Mouse (Mus musculus): ENCODE results near the gene Prpf3. TPM values are rescaled to one million over a fixed set of nuclear protein-coding genes. Genes with fewer than 3 reads are reported as not detected.
"Not testable (repeated sequence)": the region's sequence is repeated elsewhere in the genome, so short reads cannot be mapped to it uniquely, and the experiment has no call there.

The Prpf3 gene
- polyA plus RNA-seq, 2 experiments from 2014 or later = 49.1 to 56.5 TPM

GRCm38 (mm10) chr3:95879063-95879462, 23.4 kb upstream of the Prpf3 start:
- ATAC-seq = no peak

DNA sequence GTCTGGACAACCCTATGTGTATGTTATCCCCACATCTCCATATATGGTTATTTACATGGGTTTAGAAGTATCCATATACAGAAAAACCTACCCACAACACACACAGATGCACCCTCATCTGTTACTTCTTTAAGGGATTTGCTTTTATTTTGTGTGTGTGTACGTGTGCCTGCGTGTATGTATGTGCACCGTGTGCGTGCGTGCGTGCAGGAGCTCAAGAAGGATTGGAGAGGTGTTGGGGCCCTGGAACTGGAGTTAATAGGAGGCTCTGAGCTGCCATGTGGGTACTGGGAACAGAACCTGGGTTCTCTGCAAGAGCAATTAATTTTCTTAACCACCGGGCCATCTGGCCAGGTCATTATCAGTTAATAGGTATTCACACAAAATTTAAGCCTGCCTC, 16.4 kb upstream of the Prpf3 start:
- no peak for ATAC-seq

- peak; percentile 94 for ATAC-seq
Observed at GRCm38 (mm10) chr3:95871392-95871867, 15.7 kb upstream of the Prpf3 start, which contains the start of gene Mrps21. TSS of gene Mrps21 (minus strand) at chr3:95871519.

GRCm38 (mm10) chr3:95870976-95871375, 15.3 kb upstream of the Prpf3 start:
- ATAC-seq = peak; percentile 10

- no peak for ATAC-seq
Observed at GRCm38 (mm10) chr3:95867408-95867807, 11.7 kb upstream of the Prpf3 start.

GRCm38 (mm10) chr3:95866071-95866470, 10.4 kb upstream of the Prpf3 start:
- no peak for ATAC-seq

- ATAC-seq = no peak
Observed at GRCm38 (mm10) chr3:95865571-95865970, 9.9 kb upstream of the Prpf3 start.

DNA sequence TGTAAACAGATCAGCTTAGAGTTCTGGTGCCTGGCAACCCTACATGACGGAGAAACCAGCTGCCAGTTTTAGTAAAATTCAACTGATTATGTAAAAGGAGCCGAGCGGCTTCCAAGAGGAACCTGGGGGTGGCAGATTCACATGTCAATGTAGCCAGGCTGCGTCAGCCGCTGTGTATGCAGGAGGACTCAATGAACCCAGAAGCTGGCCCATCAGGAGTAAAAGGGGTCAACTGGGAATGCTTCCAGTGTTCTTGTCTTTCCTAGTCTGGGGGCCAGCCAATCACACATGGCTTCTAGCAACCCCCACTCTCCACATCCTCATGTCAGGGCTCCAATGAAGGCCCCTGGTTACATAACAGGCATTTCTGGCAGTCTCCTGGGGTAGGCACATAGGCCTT, 9.4 kb upstream of the Prpf3 start:
- no peak for ATAC-seq

GRCm38 (mm10) chr3:95863578-95863977, 7.9 kb upstream of the Prpf3 start:
- no peak for ATAC-seq

DNA sequence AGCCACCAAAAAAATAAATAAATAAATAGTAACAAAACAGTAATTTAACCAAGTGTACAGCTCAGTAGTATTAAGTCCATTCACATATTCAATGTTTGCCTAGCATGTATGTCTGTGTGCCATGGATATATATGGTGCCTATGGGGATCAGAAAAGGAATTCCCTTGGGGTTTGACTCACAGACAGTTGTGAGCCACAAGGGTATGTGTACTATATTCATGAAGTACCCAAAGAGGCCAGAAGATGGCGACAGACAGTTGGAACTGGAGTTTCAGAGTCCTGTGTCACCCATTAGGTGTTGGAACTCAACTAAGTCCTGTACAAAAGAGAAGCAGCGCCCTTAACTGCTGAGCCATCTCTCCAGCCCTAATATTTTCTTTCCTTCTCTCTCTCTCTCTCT, 6.1 kb upstream of the Prpf3 start:
- peak; percentile 92 for ATAC-seq

DNA sequence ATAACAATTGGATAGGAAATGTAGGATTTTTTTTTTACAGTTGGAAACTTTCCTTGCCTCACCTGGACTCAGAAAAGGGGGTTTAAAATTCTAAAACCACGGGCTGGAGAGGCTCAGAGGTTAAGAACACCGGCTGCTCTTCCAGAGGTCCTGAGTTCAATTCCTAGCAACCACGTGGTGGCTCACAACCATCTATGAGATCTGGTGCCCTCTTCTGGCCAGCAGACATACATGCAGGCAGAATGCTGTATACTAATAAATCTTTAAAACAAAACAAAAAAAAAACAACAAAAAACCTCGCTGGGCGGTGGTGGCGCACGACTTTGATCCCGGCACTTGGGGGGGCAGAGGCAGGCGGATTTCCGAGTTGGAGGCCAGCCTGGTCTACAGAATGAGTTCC, 5.5 kb upstream of the Prpf3 start:
- ATAC-seq = peak; percentile 25

DNA sequence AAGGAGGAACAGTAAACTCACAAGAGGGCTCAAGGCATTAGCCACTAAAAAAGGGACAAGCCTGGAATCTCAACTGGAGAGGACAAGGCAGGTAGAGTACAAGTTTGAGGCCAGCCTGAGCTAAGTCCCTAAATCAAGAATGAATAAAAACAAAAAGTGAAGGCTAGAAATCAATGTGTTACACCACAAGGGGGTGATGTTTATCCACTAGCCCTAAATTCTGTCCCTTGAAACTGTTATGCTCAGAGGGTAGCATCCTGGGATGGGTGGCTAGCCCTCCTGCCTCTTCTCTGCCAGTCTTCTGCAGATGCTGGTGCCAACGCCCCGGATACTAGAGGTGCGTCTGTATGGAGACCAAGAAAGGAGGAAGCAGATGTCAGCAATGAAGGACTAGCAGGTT, 4.6 kb upstream of the Prpf3 start:
- ATAC-seq = no peak

DNA sequence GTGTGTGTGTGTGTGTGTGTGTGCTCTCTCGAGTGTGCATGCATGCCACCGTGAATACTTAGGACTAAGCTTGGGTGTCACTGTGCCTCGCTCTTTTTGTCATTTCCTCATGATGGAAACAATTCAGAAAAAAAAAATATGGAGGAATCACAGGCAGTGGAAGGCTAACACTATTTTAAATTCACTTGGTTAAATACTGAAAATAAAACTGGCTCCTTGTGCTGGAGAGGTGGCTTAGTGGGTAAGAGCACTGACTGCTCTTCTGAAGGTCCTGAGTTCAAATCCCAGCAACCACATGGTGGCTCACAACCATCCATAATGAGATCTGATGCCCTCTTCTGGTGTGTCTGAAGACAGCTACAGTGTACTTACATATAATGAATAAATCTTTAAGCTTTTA, 2.6 kb upstream of the Prpf3 start:
- ATAC-seq = not testable (repeated sequence)

DNA sequence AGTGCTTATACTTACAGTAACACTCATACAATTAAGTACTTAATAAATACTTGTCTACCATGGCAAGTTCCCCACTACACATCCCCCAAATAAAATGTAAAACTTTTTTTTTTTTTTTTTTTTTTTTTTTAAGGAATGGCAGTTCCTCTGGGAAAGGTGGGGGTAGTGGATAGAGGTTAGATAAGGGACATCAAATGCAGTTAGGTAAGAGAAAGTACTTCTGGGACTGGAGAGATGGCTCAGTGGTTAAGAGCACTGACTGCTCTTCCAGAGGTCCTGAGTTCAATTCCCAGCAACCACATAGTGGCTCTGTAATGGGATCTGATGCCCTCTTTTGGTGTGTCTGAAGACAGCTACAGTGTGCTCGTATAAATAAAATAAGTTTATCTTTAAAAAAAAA, 1.4 kb upstream of the Prpf3 start:
- ATAC-seq = not testable (repeated sequence)

DNA sequence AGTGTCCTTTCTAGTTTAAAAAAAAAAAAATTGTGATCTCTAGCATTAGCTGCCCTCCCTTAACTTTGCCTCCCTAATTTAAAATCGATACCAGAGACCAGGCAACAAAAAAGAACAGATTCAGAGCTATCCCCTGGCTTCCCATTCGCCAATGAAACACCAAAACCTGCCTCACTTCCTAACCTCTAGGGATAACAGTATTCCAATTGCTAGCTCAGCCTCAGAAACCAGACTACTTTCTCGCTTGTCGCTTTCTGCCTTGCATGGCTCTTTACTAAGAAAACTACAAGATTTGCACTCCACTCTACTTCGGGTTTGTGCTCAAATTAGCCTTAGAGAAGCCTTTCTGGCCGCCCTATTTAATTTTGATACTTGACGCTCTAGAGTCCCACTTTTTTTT, 430 bp upstream of the Prpf3 start:
- ATAC-seq = peak; percentile 40

DNA sequence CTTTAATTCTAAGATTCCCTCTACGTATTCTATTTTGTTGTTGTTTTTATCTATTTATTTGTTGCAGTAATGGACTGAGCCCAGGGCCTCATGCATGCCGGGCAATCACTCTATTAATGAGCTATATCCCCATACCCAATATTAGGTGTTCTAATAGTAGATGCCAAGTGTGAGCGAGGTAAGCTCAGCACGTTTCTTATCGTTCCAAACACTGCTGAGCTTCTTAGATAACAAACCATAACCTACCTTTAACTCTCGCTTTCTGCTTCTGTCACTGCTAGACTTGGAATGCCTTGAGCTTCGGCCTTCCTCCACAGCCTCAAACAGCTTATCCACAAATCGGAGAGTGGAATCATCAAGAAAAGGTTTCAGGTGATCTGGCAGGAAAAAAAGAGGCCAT, 4.4 kb downstream of the Prpf3 start:
- ATAC-seq = no peak

DNA sequence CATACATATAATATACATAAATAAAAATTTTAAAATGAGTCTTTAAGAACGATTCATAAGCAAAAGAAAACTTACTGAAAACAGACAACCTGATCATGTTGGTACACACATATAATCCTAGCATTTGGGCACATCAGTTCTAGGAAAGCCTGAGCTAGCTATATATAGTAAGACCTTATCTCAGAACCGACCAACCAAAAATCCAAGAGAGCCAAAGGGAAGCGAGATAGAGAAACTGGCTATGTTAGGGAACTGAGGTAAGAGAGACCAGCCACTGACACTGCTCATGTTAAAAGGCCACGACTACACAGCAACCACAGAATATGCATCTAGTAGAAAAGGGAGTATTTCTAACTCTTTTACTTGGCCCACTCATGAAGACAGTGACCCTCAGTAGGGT, 5.1 kb downstream of the Prpf3 start:
- no peak for ATAC-seq

GRCm38 (mm10) chr3:95842503-95843214, 13.0 kb downstream of the Prpf3 start:
- no peak for ATAC-seq

- no peak for ATAC-seq
Observed at GRCm38 (mm10) chr3:95839250-95839649, 16.4 kb downstream of the Prpf3 start.

GRCm38 (mm10) chr3:95829053-95829452, 26.6 kb downstream of the Prpf3 start:
- ATAC-seq = no peak

- no peak for ATAC-seq
Observed at GRCm38 (mm10) chr3:95826275-95826674, 29.4 kb downstream of the Prpf3 start.

GRCm38 (mm10) chr3:95820046-95821010, 35.4 kb downstream of the Prpf3 start:
- peak; percentile 3 for ATAC-seq

GRCm38 (mm10) chr3:95819351-95819985, 36.2 kb downstream of the Prpf3 start:
- ATAC-seq = peak; percentile 85

Measured in CD4-positive, CD25-positive, alpha-beta regulatory T cell, adult 4 months (primary cell).